Mouse (Mus musculus) heart, postnatal 0 days (tissue): ENCODE measurements around the gene Iqch. TPM values are rescaled to one million over a fixed set of nuclear protein-coding genes. Genes with fewer than 3 reads are reported as not detected.

Experiments
- ATAC-seq: fragments of 200-750 bp; cut with Nextera tagmentation; 2 replicates; pipeline ENCODE4 v1.8.0; 2017; ENCODE audit warnings: low read depth, moderate number of reproducible peaks, moderate library complexity; ENCODE audit not compliant: insufficient read depth
- DNase-seq: peaks from one replicate; pipeline ENCODE4 v3.0.0-alpha.2; 2016; ENCODE audit warnings: low spot score
- H3K27ac ChIP-seq: fragments of 300-500 bp; sonication (generic); 2 replicates; pipeline ENCODE4 v1.5.1; 2014; ENCODE audit warnings: low read depth, mild to moderate bottlenecking
- H3K27me3 ChIP-seq: fragments of 300-500 bp; sonication (generic); 2 replicates; pipeline ENCODE4 v1.6.1; 2014; ENCODE audit warnings: low read length, mixed read lengths; ENCODE audit not compliant: control insufficient read depth, insufficient read depth
- H3K36me3 ChIP-seq: fragments of 300-500 bp; sonication (generic); replicated peaks from 2 replicates; pipeline ENCODE4 v1.6.1; 2014; ENCODE audit warnings: low read length, mixed read lengths; ENCODE audit not compliant: control insufficient read depth, insufficient read depth
- H3K4me1 ChIP-seq: fragments of 300-500 bp; sonication (generic); 2 replicates; pipeline ENCODE4 v1.6.1; 2014; ENCODE audit warnings: antibody characterized with exemption; ENCODE audit not compliant: control insufficient read depth, insufficient read depth
- H3K4me2 ChIP-seq: fragments of 300-500 bp; sonication (generic); 2 replicates; pipeline ENCODE4 v1.6.1; 2014; ENCODE audit warnings: low read depth, mild to moderate bottlenecking, low read length, moderate library complexity
- H3K4me3 ChIP-seq: fragments of 300-500 bp; sonication (generic); 2 replicates; pipeline ENCODE4 v1.5.1; 2014; ENCODE audit warnings: low read depth, low read length
- H3K9ac ChIP-seq: fragments of 300-500 bp; sonication (generic); replicated peaks from 2 replicates; pipeline ENCODE4 v1.6.1; 2014; ENCODE audit warnings: low read depth, low read length, mixed read lengths
- H3K9me3 ChIP-seq: fragments of 300-500 bp; sonication (generic); replicated peaks from 2 replicates; pipeline ENCODE4 v1.6.1; 2016; ENCODE audit warnings: low read length; ENCODE audit not compliant: control insufficient read depth
- CTCF ChIP-seq: IDR thresholded peaks from 2 replicates; pipeline ENCODE4 v1.5.1; 2016; ENCODE audit warnings: antibody characterized with exemption, control low read depth, low read depth
- EP300 ChIP-seq: IDR thresholded peaks from 2 replicates; pipeline ENCODE4 v1.6.1; 2016; ENCODE audit warnings: antibody characterized with exemption, low read depth
- WGBS: fragments of 180-500 bp; shearing (Covaris S2); extraction: QIAGEN DNeasy Blood & Tissue Kit; methylation state at CpG from one replicate; pipeline ENCODE4 v1.1.7; 2014; 5-methylcytosine and 5-hydroxymethylcytosine counted together
- polyA plus RNA-seq: library from polyadenylated mRNA; unstranded; fragments of >200 nt; fragmentation: Nextera tagmentation; extraction: Ambion mirVana; gene quantifications from 2 replicates; pipeline ENCODE4 v1.2.1, GENCODE M21; 2015
- total RNA-seq: library from RNA; depleted of rRNA; stranded (reverse); fragments of >200 nt; gene quantifications from 2 replicates; pipeline ENCODE4 v1.2.3, GENCODE M21; 2014; ENCODE audit warnings: low replicate concordance

The Iqch gene
- total and polyA plus RNA-seq, 2 experiments from 2014 or later = 0.03 TPM; not detected in 1

DNA sequence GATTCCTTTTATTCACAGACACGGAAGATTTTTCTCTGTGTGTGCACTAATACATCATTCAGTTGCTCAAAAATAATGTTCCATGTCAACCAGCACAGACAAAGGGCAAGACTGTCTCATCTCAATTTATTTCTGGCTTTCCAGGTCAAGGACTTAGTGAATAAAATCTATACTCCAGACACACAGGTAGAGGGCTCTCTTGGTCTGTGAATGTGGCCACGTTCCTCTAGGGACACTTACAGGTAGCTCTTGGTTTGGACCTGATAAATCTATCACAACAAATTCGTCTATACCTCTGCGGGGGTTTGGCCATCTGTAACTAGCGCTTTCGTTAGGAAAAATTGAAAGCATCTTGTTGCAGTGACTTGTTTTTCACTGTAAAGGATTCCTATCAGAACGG lies 29.4 kb downstream of the Iqch start:
- Histone ChIP-seq H3K36me3 (no peaks in the 10 kb centered on the region), H3K9me3 (no peaks in the 10 kb centered on the region), H3K27me3 (no peaks in the 10 kb centered on the region), H3K4me3 (no peak overlapping the region), H3K4me1 (peaks cover 6% of the 10 kb centered on the region; the same call in 1 of the 2 replicates), H3K27ac (no peak overlapping the region), H3K9ac (no peak overlapping the region), H3K4me2 (no peak overlapping the region)
- TF ChIP-seq EP300 (no peak), CTCF (no peak)
- no peak for ATAC-seq
- no peak for DNase-seq
- 72% methylated on average over 7 of the region's 7 CpGs for WGBS

- WGBS = 20% methylated on average over 6 of the region's 6 CpGs
- ATAC-seq = no peak
- DNase-seq = no peak
- Histone ChIP-seq H3K4me1 (peaks cover 6% of the 10 kb centered on the region; the same call in 1 of the 2 replicates), H3K9me3 (no peaks in the 10 kb centered on the region), H3K4me3 (no peak overlapping the region), H3K4me2 (no peak overlapping the region), H3K9ac (no peak overlapping the region), H3K36me3 (no peaks in the 10 kb centered on the region), H3K27me3 (no peaks in the 10 kb centered on the region), H3K27ac (no peak overlapping the region)
- no peak for TF ChIP-seq EP300
- TF ChIP-seq CTCF = no peak
These were observed 30.4 kb downstream of the Iqch start for GRCm38 (mm10) chr9:63571895-63572294.

GRCm38 (mm10) chr9:63568808-63569207 lies 33.5 kb downstream of the Iqch start:
- 6% methylated on average over 8 of the region's 8 CpGs for WGBS
- Histone ChIP-seq H3K27ac (no peak overlapping the region), H3K9me3 (0 out of 2 replicates have a peak, but pooled peaks cover 2% of the 10 kb centered on the region), H3K4me3 (no peak overlapping the region), H3K4me1 (peaks cover 6% of the 10 kb centered on the region; the same call in 1 of the 2 replicates), H3K27me3 (no peaks in the 10 kb centered on the region), H3K4me2 (peak overlapping the region; percentile 28), H3K9ac (no peak overlapping the region), H3K36me3 (no peaks in the 10 kb centered on the region)
- TF ChIP-seq EP300 (no peak), CTCF (no peak)
- DNase-seq (peak; percentile 30), ATAC-seq (no peak)

DNA sequence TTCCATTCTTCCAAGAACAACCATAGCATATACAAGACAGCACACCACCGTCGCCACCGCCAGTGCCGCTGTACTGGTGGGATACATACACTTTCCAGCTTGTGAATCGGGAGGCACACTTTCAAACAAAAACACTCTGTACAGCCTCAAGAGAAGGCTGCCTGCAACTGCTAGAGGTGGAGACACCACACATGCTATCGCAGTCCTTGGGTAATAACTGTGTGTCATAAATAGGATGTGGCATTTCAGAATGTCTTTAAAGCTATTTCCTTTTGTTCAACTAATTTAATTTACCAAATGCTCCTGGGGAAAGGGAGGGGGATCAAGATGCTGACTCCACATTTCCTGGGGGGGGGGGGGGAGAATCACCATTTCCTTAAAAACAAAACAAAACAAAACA lies 34.0 kb downstream of the Iqch start:
- H3K4me1 ChIP-seq = peaks cover 6% of the 10 kb centered on the region; the same call in 1 of the 2 replicates
- no peaks in the 10 kb centered on the region for H3K27me3 ChIP-seq
- H3K27ac ChIP-seq = no peak overlapping the region
- H3K36me3 ChIP-seq = no peaks in the 10 kb centered on the region
- no peak for TF ChIP-seq CTCF
- peak overlapping the region; percentile 28 for H3K4me2 ChIP-seq
- H3K9me3 ChIP-seq = 0 out of 2 replicates have a peak, but pooled peaks cover 2% of the 10 kb centered on the region
- ATAC-seq = no peak
- DNase-seq = no peak
- H3K9ac ChIP-seq = no peak overlapping the region
- H3K4me3 ChIP-seq = no peak overlapping the region
- 72% methylated on average over 6 of the region's 6 CpGs for WGBS

GRCm38 (mm10) chr9:63563436-63563835 lies 38.9 kb downstream of the Iqch start:
- H3K36me3 ChIP-seq = no peaks in the 10 kb centered on the region
- no peaks in the 10 kb centered on the region; the same call in 1 of the 2 replicates for H3K4me1 ChIP-seq
- TF ChIP-seq CTCF = no peak
- TF ChIP-seq EP300 = no peak
- 0 out of 2 replicates have a peak, but pooled peaks cover 2% of the 10 kb centered on the region for H3K9me3 ChIP-seq
- DNase-seq (no peak), ATAC-seq (no peak)
- WGBS = 44% methylated on average over 2 of the region's 2 CpGs
- no peak overlapping the region for H3K27ac ChIP-seq
- no peak overlapping the region for H3K4me3 ChIP-seq
- no peaks in the 10 kb centered on the region for H3K27me3 ChIP-seq
- no peak overlapping the region for H3K4me2 ChIP-seq
- H3K9ac ChIP-seq = no peak overlapping the region

DNA sequence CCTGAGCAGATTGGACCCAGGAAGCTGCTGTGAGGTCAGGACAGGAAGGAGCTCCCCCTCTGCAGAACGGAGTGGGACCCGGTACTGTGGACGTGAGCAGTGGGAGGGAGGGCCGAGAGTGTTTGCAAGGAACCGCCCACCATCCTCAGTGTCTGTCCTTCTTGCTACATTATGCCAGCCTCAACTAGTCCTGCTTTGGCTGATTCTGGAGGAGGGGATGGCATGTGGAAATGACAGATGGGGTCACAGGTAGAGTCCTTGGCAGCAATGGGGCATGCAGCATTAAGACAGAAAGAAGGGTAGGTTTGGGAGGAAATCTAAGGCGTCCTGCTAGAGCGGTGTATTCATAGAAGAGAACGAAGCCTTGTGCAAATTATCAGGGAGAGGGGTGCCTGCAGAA lies 40.4 kb downstream of the Iqch start:
- 66% methylated on average over 8 of the region's 8 CpGs for WGBS
- Histone ChIP-seq H3K4me1 (no peaks in the 10 kb centered on the region), H3K4me3 (no peak overlapping the region), H3K36me3 (no peaks in the 10 kb centered on the region), H3K9ac (no peak overlapping the region), H3K27ac (no peak overlapping the region), H3K4me2 (no peak overlapping the region), H3K27me3 (no peaks in the 10 kb centered on the region), H3K9me3 (0 out of 2 replicates have a peak, but pooled peaks cover 2% of the 10 kb centered on the region)
- DNase-seq (no peak), ATAC-seq (no peak)
- TF ChIP-seq CTCF (no peak), EP300 (no peak)
